In genomic region chrX:138838381-138838780, GRCm38 (mm10) we compare ENCODE assay signal across 26 mouse cellular contexts.
DNase-seq lines count a peak whose midpoint lies in the region; ATAC-seq and TF ChIP-seq lines count a peak whose summit lies in the region.
"Had no signal": no experiment of that assay in that cellular context is flagged by ENCODE, and none has a peak within 500 bp of the region (broad histone marks: within the 10 kb centered on the region; RNA-seq: fewer than 3 reads in every experiment).

No protein-coding gene starts in this region.

- no peak overlapping the region for H3K4me2 ChIP-seq in embryonic facial prominence, embryonic 14.5 days (ENCODE audit: low read depth, low read length)
- H3K4me2 ChIP-seq in heart, postnatal 0 days (ENCODE audit: low read depth, low read length): no peak overlapping the region
- no peak overlapping the region for H3K4me2 ChIP-seq in stomach, postnatal 0 days (replicated peaks; ENCODE audit: low read depth)
- H3K4me2 ChIP-seq: embryonic facial prominence, embryonic 15.5 days; hindbrain, embryonic 15.5 days; liver, embryonic 13.5 days; stomach, embryonic 15.5 days had no signal

- H3K4me3 ChIP-seq in embryonic facial prominence, embryonic 14.5 days (ENCODE audit: low read depth, low read length): no peak overlapping the region
- H3K4me3 ChIP-seq in embryonic facial prominence, embryonic 10.5 days: no peak overlapping the region
- no peak overlapping the region for H3K4me3 ChIP-seq in heart, postnatal 0 days (ENCODE audit: low read depth, low read length)
- no peak overlapping the region for H3K4me3 ChIP-seq in stomach, postnatal 0 days (ENCODE audit: low read depth, low read length)
- H3K4me3 ChIP-seq: embryonic facial prominence, embryonic 15.5 days; gastrocnemius, adult 2 months; hindbrain, embryonic 15.5 days; layer of hippocampus, adult 2 months; liver, embryonic 13.5 days; stomach, embryonic 15.5 days had no signal

- H3K9me3 ChIP-seq in embryonic facial prominence, embryonic 14.5 days (ENCODE audit: control insufficient read depth, low read length): no peaks in the 10 kb centered on the region
- no peaks in the 10 kb centered on the region for H3K9me3 ChIP-seq in embryonic facial prominence, embryonic 10.5 days
- H3K9me3 ChIP-seq in heart, postnatal 0 days (replicated peaks; ENCODE audit: control insufficient read depth, low read length): no peaks in the 10 kb centered on the region
- no peaks in the 10 kb centered on the region for H3K9me3 ChIP-seq in stomach, postnatal 0 days (ENCODE audit: control insufficient read depth, low read length)
- H3K9me3 ChIP-seq: embryonic facial prominence, embryonic 15.5 days; hindbrain, embryonic 15.5 days; liver, embryonic 13.5 days; stomach, embryonic 15.5 days had no signal

- no peak for TF ChIP-seq CTCF in heart, postnatal 0 days (IDR thresholded peaks at IDR 0.05; ENCODE audit: low read depth)
- no peak for TF ChIP-seq CTCF in stomach, postnatal 0 days (IDR thresholded peaks at IDR 0.05; ENCODE audit: low read depth)

- ATAC-seq in embryonic facial prominence, embryonic 14.5 days (ENCODE audit: low read depth): peak; percentile 76; the same call in 1 of the 2 replicates
- ATAC-seq in heart, postnatal 0 days (ENCODE audit: insufficient read depth, low read depth): 0 out of 2 replicates have a peak, but pooled peaks have one; percentile 24
- no peak for ATAC-seq in stomach, postnatal 0 days (ENCODE audit: low FRiP score, low TSS enrichment)
- ATAC-seq: activated CD4-positive, CD25-positive, alpha-beta regulatory T cell, adult 4 months; forebrain, embryonic 14.5 days; midbrain, embryonic 16.5 days had no signal

- DNase-seq in embryonic facial prominence, embryonic 14.5 days (ENCODE audit: low spot score): peak; percentile 63
- no peak for DNase-seq in embryonic facial prominence, embryonic 10.5 days (ENCODE audit: low spot score)
- no peak for DNase-seq in heart, postnatal 0 days (ENCODE audit: low spot score)
- no peak for DNase-seq in heart, postnatal 25 days (ENCODE audit: low spot score)
- DNase-seq in heart, postnatal 4 days: peak; percentile 5
- peak; percentile 0 for DNase-seq in lung, postnatal 36 days
- no peak for DNase-seq in stomach, postnatal 0 days (ENCODE audit: low spot score)
- DNase-seq: adrenal gland, postnatal 10 days; cerebellum, adult 8-10 months; cerebellum, postnatal 36 days; embryo, embryonic 11 days; gastrocnemius, adult 2 months; kidney, adult 8-10 months; kidney, postnatal 14 days; liver, embryonic 13.5 days; right cerebral cortex, postnatal 4 days; thymus, adult 18-20 months; thymus, postnatal 36 days had no signal

- 82% methylated on average over 3 of the region's 3 CpGs for WGBS in embryonic facial prominence, embryonic 14.5 days
- WGBS in embryonic facial prominence, embryonic 10.5 days: 85% methylated on average over 3 of the region's 3 CpGs
- WGBS in heart, postnatal 0 days: 79% methylated on average over 3 of the region's 3 CpGs
- 81% methylated on average over 3 of the region's 3 CpGs for WGBS in stomach, postnatal 0 days

- intact Hi-C loops in heart, postnatal 25 days (cut with DNase I): no loop called here

- no peak overlapping the region for H3K27ac ChIP-seq in embryonic facial prominence, embryonic 14.5 days (replicated peaks; ENCODE audit: low read depth, low read length)
- H3K27ac ChIP-seq in embryonic facial prominence, embryonic 10.5 days (replicated peaks): no peak overlapping the region
- no peak overlapping the region for H3K27ac ChIP-seq in heart, postnatal 0 days (ENCODE audit: low read depth)
- H3K27ac ChIP-seq in stomach, postnatal 0 days (replicated peaks): no peak overlapping the region
- H3K27ac ChIP-seq: embryonic facial prominence, embryonic 15.5 days; gastrocnemius, adult 2 months; hindbrain, embryonic 15.5 days; layer of hippocampus, adult 2 months; liver, embryonic 13.5 days; macrophage; stomach, embryonic 15.5 days had no signal

- no peak for TF ChIP-seq EP300 in heart, postnatal 0 days (IDR thresholded peaks at IDR 0.05; ENCODE audit: low read depth)
- no peak for TF ChIP-seq EP300 in stomach, postnatal 0 days (optimal IDR thresholded peaks at IDR 0.05)

- H3K36me3 ChIP-seq in embryonic facial prominence, embryonic 14.5 days (ENCODE audit: control insufficient read depth, insufficient read depth, low read length): no peaks in the 10 kb centered on the region
- H3K36me3 ChIP-seq in embryonic facial prominence, embryonic 10.5 days (replicated peaks): no peaks in the 10 kb centered on the region
- no peaks in the 10 kb centered on the region for H3K36me3 ChIP-seq in heart, postnatal 0 days (replicated peaks; ENCODE audit: control insufficient read depth, insufficient read depth, low read length)
- H3K36me3 ChIP-seq in stomach, postnatal 0 days (ENCODE audit: control insufficient read depth, insufficient read depth, low read length): no peaks in the 10 kb centered on the region
- H3K36me3 ChIP-seq: embryonic facial prominence, embryonic 15.5 days; hindbrain, embryonic 15.5 days; liver, embryonic 13.5 days; stomach, embryonic 15.5 days had no signal

- no peak overlapping the region for H3K9ac ChIP-seq in embryonic facial prominence, embryonic 14.5 days (ENCODE audit: low read depth, low read length)
- H3K9ac ChIP-seq in heart, postnatal 0 days (replicated peaks; ENCODE audit: low read depth, low read length): no peak overlapping the region
- H3K9ac ChIP-seq in stomach, postnatal 0 days (ENCODE audit: low read length): no peak overlapping the region
- H3K9ac ChIP-seq: embryonic facial prominence, embryonic 15.5 days; hindbrain, embryonic 15.5 days; liver, embryonic 13.5 days; stomach, embryonic 15.5 days had no signal

- H3K27me3 ChIP-seq in embryonic facial prominence, embryonic 14.5 days (replicated peaks; ENCODE audit: control insufficient read depth, insufficient read depth, low read length): peaks cover 3% of the 10 kb centered on the region; the same call in 1 of the 2 replicates
- peaks cover 38% of the 10 kb centered on the region for H3K27me3 ChIP-seq in embryonic facial prominence, embryonic 10.5 days (replicated peaks; ENCODE audit: low read depth, poor library complexity, severe bottlenecking)
- H3K27me3 ChIP-seq in heart, postnatal 0 days (ENCODE audit: control insufficient read depth, insufficient read depth, low read length): no peaks in the 10 kb centered on the region
- H3K27me3 ChIP-seq in stomach, postnatal 0 days (ENCODE audit: control insufficient read depth, insufficient read depth, low read length): no peaks in the 10 kb centered on the region
- H3K27me3 ChIP-seq: embryonic facial prominence, embryonic 15.5 days; liver, embryonic 13.5 days; stomach, embryonic 15.5 days had no signal

- H3K4me1 ChIP-seq in embryonic facial prominence, embryonic 14.5 days (ENCODE audit: control insufficient read depth, insufficient read depth, low read length): no peaks in the 10 kb centered on the region
- H3K4me1 ChIP-seq in embryonic facial prominence, embryonic 10.5 days: no peaks in the 10 kb centered on the region
- no peaks in the 10 kb centered on the region for H3K4me1 ChIP-seq in heart, postnatal 0 days (ENCODE audit: control insufficient read depth, insufficient read depth)
- H3K4me1 ChIP-seq in stomach, postnatal 0 days (replicated peaks; ENCODE audit: control insufficient read depth, insufficient read depth): no peaks in the 10 kb centered on the region
- H3K4me1 ChIP-seq: embryonic facial prominence, embryonic 15.5 days; hindbrain, embryonic 15.5 days; liver, embryonic 13.5 days; stomach, embryonic 15.5 days had no signal

Comparison
In these comparisons a context has a peak if more than half of its experiments do, and no peak if none do; other contexts are left out.
1. DNase-seq: peak in embryonic facial prominence, embryonic 14.5 days (single experiment), heart, postnatal 4 days (single experiment) and lung, postnatal 36 days (single experiment); none in embryonic facial prominence, embryonic 10.5 days (single experiment), heart, postnatal 0 days (single experiment), heart, postnatal 25 days (single experiment) and stomach, postnatal 0 days (single experiment).